29 mouse cellular contexts compared by ENCODE assay signal in genomic region chr9:115487175-115487760, GRCm38 (mm10).
DNase-seq lines count a peak whose midpoint lies in the region; ATAC-seq and TF ChIP-seq lines count a peak whose summit lies in the region.
"Had no signal": no experiment of that assay in that cellular context is flagged by ENCODE, and none has a peak within 500 bp of the region (broad histone marks: within the 10 kb centered on the region; RNA-seq: fewer than 3 reads in every experiment).

No protein-coding gene starts in this region.

- 82% methylated on average over 5 of the region's 5 CpGs for WGBS in bone marrow, adult 2 months

- TF ChIP-seq CTCF in bone marrow, adult 2 months (IDR thresholded peaks at IDR 0.05; ENCODE audit: control insufficient read depth, insufficient read depth, low read length), result no peak

- DNase-seq in A20 (ENCODE audit: low read depth, low spot score), result peak; percentile 44
- DNase-seq in B cell, adult 2 months, result peak; percentile 61 to 73
- DNase-seq in adrenal gland, adult (ENCODE audit: inconsistent age in 2 of 2, low spot score in 1 of 2), result no peak
- DNase-seq in left cerebral cortex, adult 9 months (ENCODE audit: low spot score in 2 of 2), result no peak
- DNase-seq in urinary bladder, adult 2 months (ENCODE audit: low spot score), result no peak
- DNase-seq in layer of hippocampus, postnatal 36 days, result no peak
- DNase-seq: adrenal gland, postnatal 10 days; cerebellum, adult 11-12 months; cerebellum, adult 9-11 months; forebrain, postnatal 0 days; kidney, adult 9 months; kidney, postnatal 10 days; liver, embryonic 13.5 days; lung, adult 18-20 months; thymus, postnatal 4 days had no signal

- H3K4me3 ChIP-seq in bone marrow, adult 2 months (replicated peaks; ENCODE audit: control insufficient read depth, low read depth, low read length), result no peak overlapping the region
- H3K4me3 ChIP-seq: erythroblast, embryonic 14.5 days; heart, embryonic 10.5 days; heart, embryonic 15.5 days; left cerebral cortex, adult 2 months; limb, embryonic 13.5 days; liver, embryonic 13.5 days; myocyte; neural tube, embryonic 12.5 days had no signal

- ATAC-seq in megakaryocyte progenitor cell, adult 5-6 weeks (replicated peaks; ENCODE audit: poor library complexity), result 0 out of 2 replicates have a peak, but pooled peaks have one; percentile 33
- ATAC-seq: activated CD4-positive, CD25-positive, alpha-beta regulatory T cell, adult 4 months; forebrain, postnatal 0 days; hindbrain, embryonic 16.5 days; intestine, embryonic 16.5 days; lung, postnatal 0 days; midbrain, embryonic 16.5 days had no signal

- TF ChIP-seq POLR2A in bone marrow, adult 2 months (IDR thresholded peaks at IDR 0.05; ENCODE audit: borderline replicate concordance, control insufficient read depth, low read depth, low read length), result no peak

- no peaks in the 10 kb centered on the region; the same call in 1 of the 2 replicates for H3K4me1 ChIP-seq in bone marrow, adult 2 months (ENCODE audit: control insufficient read depth, insufficient read depth, low read length)
- H3K4me1 ChIP-seq: heart, embryonic 10.5 days; heart, embryonic 15.5 days; limb, embryonic 13.5 days; liver, embryonic 13.5 days; neural tube, embryonic 12.5 days had no signal

- peak overlapping the region; percentile 19; the same call in 1 of the 2 replicates for H3K27ac ChIP-seq in bone marrow, adult 2 months (ENCODE audit: control insufficient read depth, insufficient read depth, low read depth, low read length, poor library complexity)
- H3K27ac ChIP-seq: heart, embryonic 10.5 days; heart, embryonic 15.5 days; left cerebral cortex, adult 2 months; limb, embryonic 13.5 days; liver, embryonic 13.5 days; neural tube, embryonic 12.5 days had no signal

Comparison
In these comparisons a context has a peak if more than half of its experiments do, and no peak if none do; other contexts are left out.
1. DNase-seq: peak in A20 (single experiment) and B cell, adult 2 months (2 of 2); none in adrenal gland, adult (0 of 2), left cerebral cortex, adult 9 months (0 of 2), urinary bladder, adult 2 months (single experiment) and layer of hippocampus, postnatal 36 days (0 of 2).